Mouse (Mus musculus): ENCODE data around the gene Kcnk4. TPM values are rescaled to one million over a fixed set of nuclear protein-coding genes. Genes with fewer than 3 reads are reported as not detected.

Kcnk4 gene
- total and polyA plus RNA-seq, 3 experiments: 0.15 to 1.8 TPM; not detected in 1

Other genes starting within 250 kb of the Kcnk4 start
- gene Rps6ka4, start 93.9 kb downstream of the Kcnk4 start, total RNA-seq (2012; rRNA removed): 4.7 and 4.9 TPM in 2 replicates
- gene Rps6ka4, start 93.9 kb downstream of the Kcnk4 start, polyA plus RNA-seq (2012; ENCODE audit: insufficient read depth in 1 of 2, insufficient read length in 2 of 2, low read depth in 1 of 2, low replicate concordance in 2 of 2, missing spikeins in 1 of 2): 1 to 10 TPM in 1 of 2 experiments, not detected in 1; 7.3 TPM
- gene Ccdc88b, start 76.3 kb downstream of the Kcnk4 start, total RNA-seq (2012; rRNA removed): 32.4 and 38.7 TPM in 2 replicates
- gene Ccdc88b, start 76.3 kb downstream of the Kcnk4 start, polyA plus RNA-seq (2012; ENCODE audit: insufficient read depth in 1 of 2, insufficient read length in 2 of 2, low read depth in 1 of 2, low replicate concordance in 2 of 2, missing spikeins in 1 of 2): 10 to 100 TPM in 1 of 2 experiments, not detected in 1; 59.8 TPM
- gene Trmt112, start 24.8 kb downstream of the Kcnk4 start, total RNA-seq (2012; rRNA removed): 285 and 294 TPM in 2 replicates
- 100 to 1,000 TPM in 1 of 2 experiments, not detected in 1; 319 TPM for gene Trmt112, start 24.8 kb downstream of the Kcnk4 start, polyA plus RNA-seq (2012; ENCODE audit: insufficient read depth in 1 of 2, insufficient read length in 2 of 2, low read depth in 1 of 2, low replicate concordance in 2 of 2, missing spikeins in 1 of 2)
- 127 and 130 TPM in 2 replicates for gene Prdx5, start 24.4 kb downstream of the Kcnk4 start, total RNA-seq (2012; rRNA removed)
- gene Prdx5, start 24.4 kb downstream of the Kcnk4 start, polyA plus RNA-seq (2012; ENCODE audit: insufficient read depth in 1 of 2, insufficient read length in 2 of 2, low read depth in 1 of 2, low replicate concordance in 2 of 2, missing spikeins in 1 of 2): 100 to 1,000 TPM in 1 of 2 experiments, not detected in 1; 246 TPM
- gene Esrra, start 12.7 kb downstream of the Kcnk4 start, total RNA-seq (2012; rRNA removed): 30.5 and 40.9 TPM in 2 replicates
- 10 to 100 TPM in 1 of 2 experiments, not detected in 1; 32.5 TPM for gene Esrra, start 12.7 kb downstream of the Kcnk4 start, polyA plus RNA-seq (2012; ENCODE audit: insufficient read depth in 1 of 2, insufficient read length in 2 of 2, low read depth in 1 of 2, low replicate concordance in 2 of 2, missing spikeins in 1 of 2)
- gene Catsperz, start 9.1 kb downstream of the Kcnk4 start, total RNA-seq (2012; rRNA removed): 0.65 TPM in 1 of 2 replicates, not detected in the other
- gene Catsperz, start 9.1 kb downstream of the Kcnk4 start, polyA plus RNA-seq (2012; ENCODE audit: insufficient read depth in 1 of 2, insufficient read length in 2 of 2, low read depth in 1 of 2, low replicate concordance in 2 of 2, missing spikeins in 1 of 2): 1 to 10 TPM in 1 of 2 experiments, not detected in 1; 2.4 TPM
- gene Bad, start 7.3 kb upstream of the Kcnk4 start, total RNA-seq (2012; rRNA removed): 37.7 and 51.7 TPM in 2 replicates
- 10 to 100 TPM in 1 of 2 experiments, not detected in 1; 69.7 TPM for gene Bad, start 7.3 kb upstream of the Kcnk4 start, polyA plus RNA-seq (2012; ENCODE audit: insufficient read depth in 1 of 2, insufficient read length in 2 of 2, low read depth in 1 of 2, low replicate concordance in 2 of 2, missing spikeins in 1 of 2)
- 21.3 and 27.1 TPM in 2 replicates for gene Gpr137, start 8.0 kb upstream of the Kcnk4 start, total RNA-seq (2012; rRNA removed)
- 10 to 100 TPM in 1 of 2 experiments, not detected in 1; 35.3 TPM for gene Gpr137, start 8.0 kb upstream of the Kcnk4 start, polyA plus RNA-seq (2012; ENCODE audit: insufficient read depth in 1 of 2, insufficient read length in 2 of 2, low read depth in 1 of 2, low replicate concordance in 2 of 2, missing spikeins in 1 of 2)
- 448 and 467 TPM in 2 replicates for gene Ppp1r14b, start 40.5 kb upstream of the Kcnk4 start, total RNA-seq (2012; rRNA removed)
- 100 to 1,000 TPM in 1 of 2 experiments, not detected in 1; 349 TPM for gene Ppp1r14b, start 40.5 kb upstream of the Kcnk4 start, polyA plus RNA-seq (2012; ENCODE audit: insufficient read depth in 1 of 2, insufficient read length in 2 of 2, low read depth in 1 of 2, low replicate concordance in 2 of 2, missing spikeins in 1 of 2)
- 12.6 and 13.0 TPM in 2 replicates for gene Plcb3, start 42.0 kb upstream of the Kcnk4 start, total RNA-seq (2012; rRNA removed)
- 10 to 100 TPM in 1 of 2 experiments, not detected in 1; 30.8 TPM for gene Plcb3, start 42.0 kb upstream of the Kcnk4 start, polyA plus RNA-seq (2012; ENCODE audit: insufficient read depth in 1 of 2, insufficient read length in 2 of 2, low read depth in 1 of 2, low replicate concordance in 2 of 2, missing spikeins in 1 of 2)
- gene Fkbp2, start 46.0 kb upstream of the Kcnk4 start, total RNA-seq (2012; rRNA removed): 51.4 and 53.9 TPM in 2 replicates
- 100 to 1,000 TPM in 1 of 2 experiments, not detected in 1; 167 TPM for gene Fkbp2, start 46.0 kb upstream of the Kcnk4 start, polyA plus RNA-seq (2012; ENCODE audit: insufficient read depth in 1 of 2, insufficient read length in 2 of 2, low read depth in 1 of 2, low replicate concordance in 2 of 2, missing spikeins in 1 of 2)
- 11.2 and 11.5 TPM in 2 replicates for gene Vegfb, start 53.1 kb upstream of the Kcnk4 start, total RNA-seq (2012; rRNA removed)
- gene Vegfb, start 53.1 kb upstream of the Kcnk4 start, polyA plus RNA-seq (2012; ENCODE audit: insufficient read depth in 1 of 2, insufficient read length in 2 of 2, low read depth in 1 of 2, low replicate concordance in 2 of 2, missing spikeins in 1 of 2): 10 to 100 TPM in 1 of 2 experiments, not detected in 1; 67.6 TPM
- gene Dnajc4, start 58.1 kb upstream of the Kcnk4 start, total RNA-seq (2012; rRNA removed): 3.2 and 4.2 TPM in 2 replicates
- gene Dnajc4, start 58.1 kb upstream of the Kcnk4 start, polyA plus RNA-seq (2012; ENCODE audit: insufficient read depth in 1 of 2, insufficient read length in 2 of 2, low read depth in 1 of 2, low replicate concordance in 2 of 2, missing spikeins in 1 of 2): 10 to 100 TPM in 1 of 2 experiments, not detected in 1; 12.9 TPM
- 23.8 and 32.1 TPM in 2 replicates for gene Nudt22, start 61.6 kb upstream of the Kcnk4 start, total RNA-seq (2012; rRNA removed)
- gene Nudt22, start 61.6 kb upstream of the Kcnk4 start, polyA plus RNA-seq (2012; ENCODE audit: insufficient read depth in 1 of 2, insufficient read length in 2 of 2, low read depth in 1 of 2, low replicate concordance in 2 of 2, missing spikeins in 1 of 2): 10 to 100 TPM in 1 of 2 experiments, not detected in 1; 30.8 TPM
- gene Trpt1, start 61.6 kb upstream of the Kcnk4 start, total RNA-seq (2012; rRNA removed): 1.2 and 1.8 TPM in 2 replicates
- gene Trpt1, start 61.6 kb upstream of the Kcnk4 start, polyA plus RNA-seq (2012; ENCODE audit: insufficient read depth in 1 of 2, insufficient read length in 2 of 2, low read depth in 1 of 2, low replicate concordance in 2 of 2, missing spikeins in 1 of 2): 1 to 10 TPM in 1 of 2 experiments, not detected in 1; 2.3 TPM
- 295 and 329 TPM in 2 replicates for gene Fermt3, start 85.0 kb upstream of the Kcnk4 start, total RNA-seq (2012; rRNA removed)
- 100 to 1,000 TPM; 244 to 327 TPM for gene Fermt3, start 85.0 kb upstream of the Kcnk4 start, polyA plus RNA-seq (2012; ENCODE audit: insufficient read depth in 1 of 2, insufficient read length in 2 of 2, low read depth in 1 of 2, low replicate concordance in 2 of 2, missing spikeins in 1 of 2)
- 281 and 284 TPM in 2 replicates for gene Stip1, start 105.5 kb upstream of the Kcnk4 start, total RNA-seq (2012; rRNA removed)
- gene Stip1, start 105.5 kb upstream of the Kcnk4 start, polyA plus RNA-seq (2012; ENCODE audit: insufficient read depth in 1 of 2, insufficient read length in 2 of 2, low read depth in 1 of 2, low replicate concordance in 2 of 2, missing spikeins in 1 of 2): 100 to 1,000 TPM; 370 to 430 TPM
- 1.9 and 4.5 TPM in 2 replicates for gene Macrod1, start 122.3 kb upstream of the Kcnk4 start, total RNA-seq (2012; rRNA removed)
- 10 to 100 TPM in 1 of 2 experiments, not detected in 1; 15.7 TPM for gene Macrod1, start 122.3 kb upstream of the Kcnk4 start, polyA plus RNA-seq (2012; ENCODE audit: insufficient read depth in 1 of 2, insufficient read length in 2 of 2, low read depth in 1 of 2, low replicate concordance in 2 of 2, missing spikeins in 1 of 2)
- 0.03 TPM in 1 of 2 replicates, not detected in the other for gene Flrt1, start 171.2 kb upstream of the Kcnk4 start, total RNA-seq (2012; rRNA removed)
- gene Flrt1, start 171.2 kb upstream of the Kcnk4 start, polyA plus RNA-seq (2012; ENCODE audit: insufficient read depth in 1 of 2, insufficient read length in 2 of 2, low read depth in 1 of 2, low replicate concordance in 2 of 2, missing spikeins in 1 of 2): not detected

Data from MEL (cell line).